Mouse (Mus musculus) heart, adult 9 months (tissue): ENCODE measurements around the gene AC124108.1.

ENCODE experiments used
- DNase-seq, 2 experiments: peaks; one replicate each; pipeline ENCODE4 v3.0.0; 2022; ENCODE audit warnings: low spot score in 2 of 2

Gene AC124108.1

DNA sequence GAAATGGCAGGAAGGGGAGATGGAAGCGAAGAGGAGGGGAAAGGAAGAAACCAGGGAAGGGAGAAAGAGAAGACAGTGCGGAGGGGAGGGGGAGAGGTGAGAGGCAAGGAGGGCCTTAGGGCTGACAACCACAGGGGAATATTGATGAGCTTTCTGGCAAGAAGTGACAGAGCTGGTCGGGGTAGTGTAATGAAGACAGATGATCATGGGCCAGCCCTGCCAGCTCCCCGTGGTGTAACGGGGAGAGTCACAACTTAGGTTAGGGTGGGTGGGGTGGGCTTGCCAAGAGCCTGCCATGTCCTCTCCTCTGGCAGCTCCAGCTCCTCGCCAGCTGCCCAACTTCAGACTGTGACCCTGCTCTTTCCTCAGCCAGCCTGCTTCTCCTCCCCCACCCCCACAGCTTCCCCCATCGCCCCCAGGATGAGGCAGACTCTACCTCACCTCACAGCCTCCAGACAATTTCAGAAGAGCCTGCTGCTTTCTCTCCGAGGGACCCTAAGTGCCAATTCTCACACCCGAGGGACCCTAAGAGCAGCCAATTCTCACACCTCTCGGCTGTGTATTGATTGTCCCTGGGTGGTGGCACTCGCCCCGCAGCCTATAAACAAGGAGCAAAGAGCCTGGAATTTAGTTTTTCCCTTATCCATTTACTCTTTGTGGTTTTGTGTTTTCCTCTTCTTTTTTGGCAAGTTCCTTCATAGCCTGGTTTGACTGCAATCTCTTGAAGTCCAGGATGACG is 26.3 kb upstream of the AC124108.1 start:
- no peak for DNase-seq

DNA sequence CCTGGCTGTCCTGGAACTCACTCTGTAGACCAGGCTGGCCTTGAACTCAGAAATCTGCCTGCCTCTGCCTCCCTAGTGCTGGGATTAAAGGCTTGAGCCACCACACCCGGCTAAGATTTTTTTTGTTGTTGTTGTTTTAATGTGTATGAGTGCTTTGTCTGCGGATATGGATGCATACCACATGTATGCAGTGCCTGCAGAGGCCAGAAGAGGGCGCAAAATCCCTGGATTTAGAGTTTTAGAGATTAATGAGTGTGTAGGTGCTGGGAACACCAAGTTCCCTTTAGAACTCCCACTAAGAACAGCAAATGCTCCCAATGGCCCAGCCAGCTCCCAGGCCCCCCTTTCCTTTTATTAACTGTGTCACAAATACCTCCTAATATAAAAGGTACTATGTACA is 25.4 kb upstream of the AC124108.1 start:
- DNase-seq, result no peak

DNA sequence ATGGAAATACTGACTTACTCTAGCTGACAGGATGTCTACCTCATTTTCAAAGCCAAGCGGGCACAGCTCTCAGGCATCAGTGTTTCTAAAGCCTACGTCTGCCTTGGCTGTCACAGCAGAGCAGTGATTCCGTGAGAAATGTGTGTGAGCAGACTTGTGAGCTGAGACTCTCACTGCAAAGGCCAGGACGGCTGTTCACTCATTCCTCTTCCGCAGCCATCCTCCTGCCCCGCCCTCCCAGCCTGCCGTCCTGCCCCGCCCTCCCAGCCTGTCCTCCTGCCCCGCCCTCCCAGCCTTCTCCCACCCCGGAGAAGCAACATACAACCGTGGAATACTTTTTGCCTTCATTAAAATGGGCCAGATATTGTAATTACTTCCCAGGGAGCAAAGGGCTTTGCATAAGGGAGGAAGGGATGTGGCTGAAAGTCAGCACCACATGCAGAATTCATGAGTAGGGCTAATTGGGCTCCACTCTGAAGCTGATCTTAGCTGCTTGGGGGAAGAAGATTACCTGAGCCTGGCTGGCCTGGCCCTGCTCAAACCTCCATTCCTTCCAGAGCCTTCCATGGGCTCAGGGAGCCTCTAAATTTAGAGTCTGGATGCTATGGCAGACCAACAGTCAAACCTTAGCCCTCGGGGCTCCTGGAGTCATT is 23.0 kb upstream of the AC124108.1 start:
- DNase-seq, result no peak

DNA sequence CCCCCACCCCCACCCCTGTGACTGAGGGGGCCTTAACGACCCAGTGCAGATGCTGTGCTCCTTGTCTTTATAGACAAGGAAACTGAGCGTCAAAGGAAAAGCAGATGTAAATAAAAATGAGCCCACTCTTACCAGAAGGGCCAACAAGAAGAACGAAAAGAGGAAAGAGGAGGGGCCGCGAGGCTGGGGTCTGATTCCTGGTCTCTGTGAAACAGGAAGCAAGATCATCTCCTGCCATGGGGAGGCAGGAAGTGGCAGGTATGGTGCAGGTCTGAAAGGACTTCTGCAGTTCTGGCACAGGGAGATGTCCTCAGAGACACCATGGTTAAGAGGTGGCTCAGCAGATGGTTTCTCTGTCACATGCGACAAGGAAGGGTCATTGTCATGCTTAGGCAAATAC is 20.6 kb upstream of the AC124108.1 start:
- no peak for DNase-seq

DNA sequence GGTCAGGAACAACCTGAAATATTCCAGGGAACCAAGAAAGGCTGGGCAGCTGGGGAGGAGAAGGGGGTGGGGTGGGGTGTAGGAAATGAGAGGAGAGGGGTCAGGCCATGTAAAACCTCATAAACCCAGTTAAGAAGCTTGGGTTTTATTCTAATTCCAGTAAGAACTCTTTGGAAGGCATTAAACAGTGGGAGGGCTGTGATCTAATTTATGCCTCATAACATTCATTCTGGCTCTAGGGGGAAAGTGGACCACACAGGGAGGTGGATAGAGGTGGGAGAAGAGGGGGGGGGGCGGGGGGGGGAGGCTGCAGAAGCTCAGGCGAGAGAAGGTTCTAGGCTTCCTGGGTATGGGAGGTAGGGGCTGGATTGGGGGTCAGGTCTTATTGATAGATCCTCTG is 19.6 kb upstream of the AC124108.1 start:
- DNase-seq, result no peak

DNA sequence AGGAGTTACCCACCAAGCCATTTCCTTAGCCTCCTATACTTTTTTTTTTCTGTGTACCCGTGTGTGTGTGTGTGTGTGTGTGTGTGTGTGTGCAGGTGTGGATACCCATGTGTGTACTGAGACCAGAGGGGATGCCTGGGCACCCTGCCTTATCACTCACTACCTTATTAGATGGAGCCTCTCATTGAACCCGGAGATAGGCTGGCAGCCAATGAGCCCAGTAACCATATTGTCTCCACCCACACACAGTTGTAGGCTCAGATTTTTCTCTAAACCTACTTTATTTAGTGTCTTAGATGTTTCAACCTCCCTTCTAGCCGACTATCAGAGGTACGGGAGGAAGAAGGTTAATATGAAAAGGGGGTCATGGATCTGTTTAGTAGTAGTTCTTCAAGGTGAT is 5.0 kb upstream of the AC124108.1 start:
- DNase-seq, result no peak

DNA sequence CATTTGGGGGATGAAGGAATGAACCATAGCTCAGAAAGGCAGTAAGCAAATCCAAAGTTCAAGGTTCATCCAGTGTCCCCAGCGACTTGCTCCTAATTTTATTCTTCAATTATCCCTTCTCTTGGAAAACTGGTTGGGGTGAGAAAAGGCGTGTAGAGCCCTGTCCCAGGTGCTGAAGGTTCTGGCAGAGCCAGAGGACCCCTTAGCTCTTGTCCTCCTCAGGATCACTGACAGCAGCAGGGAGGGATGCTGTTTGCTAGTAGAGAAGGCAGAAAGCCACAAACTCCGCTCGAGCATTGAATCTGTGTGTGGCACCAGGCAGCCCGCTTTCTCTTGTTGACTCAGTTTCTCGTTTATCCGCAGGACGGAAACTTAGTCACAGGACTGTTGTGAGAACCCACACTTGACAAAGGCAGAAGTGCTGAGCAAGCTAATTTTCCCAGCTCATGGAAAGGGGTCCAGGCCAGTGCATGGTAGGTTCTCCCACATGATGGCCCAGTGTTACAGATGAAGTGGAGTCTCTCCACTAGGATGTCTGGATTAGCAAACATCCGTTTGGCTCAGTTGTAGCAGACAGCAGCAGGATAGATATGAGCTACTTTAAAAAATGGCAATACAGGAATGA is 2.7 kb upstream of the AC124108.1 start:
- DNase-seq, result no peak

DNA sequence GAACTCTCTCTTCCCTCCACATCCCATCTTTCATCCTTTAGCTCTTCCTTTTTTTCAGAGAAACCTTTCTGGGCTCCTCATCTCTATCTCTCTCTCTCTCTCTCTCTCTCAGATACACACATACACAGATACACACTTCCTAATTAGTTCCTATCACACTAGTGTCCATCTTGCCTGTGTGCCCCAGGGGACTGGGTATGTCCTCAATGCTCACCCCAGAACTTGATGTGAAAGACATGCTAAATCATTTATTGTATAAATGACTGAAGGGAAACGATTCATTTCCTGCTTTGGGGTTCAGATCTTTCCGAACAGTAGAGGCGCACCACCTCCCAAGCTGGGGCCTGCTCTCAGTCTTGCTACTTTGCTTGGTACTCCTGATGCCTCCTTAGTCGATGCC is 2.0 kb upstream of the AC124108.1 start:
- no peak for DNase-seq

DNA sequence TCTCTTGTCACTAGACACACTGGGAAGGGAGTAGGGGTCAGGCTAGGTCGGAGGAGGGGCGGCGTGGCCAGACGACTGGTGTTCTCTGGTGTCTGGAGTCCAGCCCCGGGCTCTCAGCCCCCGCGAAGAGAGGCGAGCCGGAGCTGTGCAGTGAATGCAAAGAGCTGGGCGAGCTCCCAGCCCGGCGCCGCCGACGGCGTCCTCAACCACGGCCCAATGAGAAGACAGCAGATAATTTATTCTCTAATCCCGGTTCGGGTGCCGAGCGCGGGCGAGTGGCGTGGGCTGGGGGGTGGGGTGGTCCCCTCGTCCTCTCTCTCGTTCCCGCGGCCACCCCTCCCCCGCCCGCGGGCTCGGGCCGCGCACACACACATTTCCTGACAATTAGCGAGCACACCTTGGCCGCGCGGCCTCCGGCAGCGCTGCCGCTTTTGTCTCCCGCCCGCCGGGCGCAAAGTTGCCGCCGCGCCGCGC is 1.2 kb upstream of the AC124108.1 start:
- DNase-seq, result no peak

DNA sequence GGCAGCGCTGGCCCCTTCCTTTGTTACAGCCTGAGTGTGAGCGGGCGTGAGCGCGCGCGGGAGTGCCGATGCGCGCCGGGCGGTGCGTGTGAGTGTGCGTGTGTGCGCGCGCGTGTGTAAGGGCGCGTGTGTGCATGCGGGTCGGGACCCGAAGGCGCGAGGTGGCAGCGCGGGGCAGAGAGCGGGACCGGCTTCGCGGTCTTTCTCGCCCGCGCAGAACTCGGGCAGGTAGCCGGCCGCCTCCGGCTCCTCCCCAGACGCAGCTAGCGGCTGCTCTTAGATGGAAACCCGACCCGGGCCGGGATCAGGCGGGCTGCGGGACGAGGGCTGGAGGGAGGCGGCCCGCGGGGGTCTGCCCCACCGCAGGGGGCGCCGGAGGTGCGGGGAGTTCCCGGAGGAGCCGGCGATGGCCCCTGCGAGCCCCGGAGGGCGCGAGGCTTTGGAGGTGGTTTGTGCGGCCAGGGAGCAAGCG is 600 bp upstream of the AC124108.1 start:
- DNase-seq, result no peak

DNA sequence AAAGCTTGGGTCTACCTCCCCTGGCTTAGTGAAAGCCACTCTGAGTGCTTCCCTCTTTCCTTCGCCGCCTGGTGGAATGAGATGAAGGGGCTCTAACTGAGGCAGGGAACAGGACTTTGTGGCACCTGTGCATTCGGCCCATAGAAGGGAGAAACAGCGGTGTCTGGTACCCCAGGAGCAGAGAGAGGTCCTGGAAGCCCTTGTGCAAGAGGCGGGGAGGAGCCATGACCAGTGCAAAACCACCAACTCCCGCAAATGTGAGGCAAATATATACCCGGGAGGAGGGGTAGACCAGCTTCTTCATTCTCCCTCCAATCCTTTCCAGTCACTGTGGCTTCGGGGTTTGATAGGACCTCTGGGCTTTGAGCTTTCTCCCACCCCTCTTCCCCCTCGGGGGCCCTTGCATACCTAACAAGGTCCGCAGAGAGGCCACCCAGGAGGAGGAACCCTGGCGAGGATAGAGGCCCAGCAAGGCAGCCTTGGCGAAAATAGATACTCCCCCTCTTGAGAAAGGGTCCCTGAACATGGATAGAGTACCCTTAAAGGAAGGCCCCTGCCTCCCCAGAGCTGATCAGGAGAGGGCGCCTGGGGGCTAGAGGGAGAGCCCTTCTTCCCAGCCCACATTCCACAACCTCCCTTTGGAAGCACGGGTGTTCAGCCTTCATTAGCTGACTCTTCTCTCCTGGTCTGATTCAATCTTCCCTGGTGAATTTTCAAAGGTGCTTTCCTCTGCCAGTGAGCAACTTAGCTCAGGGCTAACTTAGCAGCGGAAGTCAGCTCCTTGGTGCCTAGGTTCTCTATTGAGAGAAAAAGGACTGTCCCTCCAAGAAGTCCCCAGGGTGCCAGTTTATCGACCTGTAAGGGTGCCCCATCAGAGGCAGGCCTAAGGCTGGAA is 776 bp downstream of the AC124108.1 start:
- no peak for DNase-seq

DNA sequence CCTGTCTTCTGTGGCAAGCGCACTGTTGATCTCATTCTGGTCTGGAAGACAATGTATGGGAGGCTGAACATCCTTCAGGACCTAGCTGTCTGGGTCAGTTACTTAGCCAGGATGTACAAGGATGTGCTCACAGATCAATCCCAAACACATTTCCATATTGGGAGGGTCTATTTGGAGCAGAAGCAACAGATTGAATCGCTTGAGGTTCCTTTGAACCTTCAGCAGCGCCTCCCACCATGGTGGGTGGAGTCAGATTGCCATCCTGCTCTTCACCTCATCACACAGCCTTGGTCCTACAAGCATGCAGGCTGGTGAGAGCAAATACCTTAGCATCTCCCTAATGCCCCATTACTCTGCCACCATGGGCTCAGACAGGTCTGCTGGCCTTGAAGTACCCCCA is 2.5 kb downstream of the AC124108.1 start:
- no peak for DNase-seq

DNA sequence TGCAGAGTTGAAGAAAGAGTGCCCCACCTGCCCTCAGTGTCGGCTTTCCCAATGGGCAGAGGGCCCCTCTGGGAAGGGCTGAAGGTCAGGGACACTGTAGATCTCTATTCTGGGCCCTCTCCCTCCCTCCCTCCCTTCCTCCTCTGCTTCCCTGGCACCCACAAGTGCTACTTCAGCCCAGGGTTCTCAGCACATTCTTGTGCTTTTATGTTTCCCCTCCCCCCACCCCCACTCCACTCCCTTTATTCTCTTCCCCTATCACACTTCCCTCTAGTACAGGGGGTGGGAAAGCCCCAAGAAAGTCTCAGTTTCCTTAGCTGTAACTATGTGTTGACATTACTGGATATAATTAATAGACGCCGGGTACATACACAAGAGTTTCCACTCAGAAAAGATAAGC is 3.4 kb downstream of the AC124108.1 start:
- DNase-seq, result no peak

DNA sequence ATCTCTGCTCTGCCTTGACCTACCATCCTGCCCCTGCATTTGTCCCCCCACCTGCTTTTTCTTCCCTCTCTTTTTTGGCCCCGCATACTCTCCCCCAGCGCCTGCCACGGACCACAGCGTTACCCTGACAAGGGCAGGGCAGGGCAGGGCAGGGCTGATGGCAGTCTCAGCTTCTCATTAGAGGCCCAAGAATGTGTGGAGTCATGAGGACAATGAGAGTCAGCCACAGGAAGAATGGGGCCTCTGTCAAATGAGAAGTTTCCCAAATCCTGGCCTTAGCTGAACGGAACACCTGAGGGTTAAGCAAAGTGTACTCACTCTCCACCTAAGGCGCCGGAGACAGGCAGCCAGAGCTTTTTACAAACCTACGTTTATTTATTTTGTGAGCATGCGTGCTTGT is 3.8 kb downstream of the AC124108.1 start:
- DNase-seq, result no peak

DNA sequence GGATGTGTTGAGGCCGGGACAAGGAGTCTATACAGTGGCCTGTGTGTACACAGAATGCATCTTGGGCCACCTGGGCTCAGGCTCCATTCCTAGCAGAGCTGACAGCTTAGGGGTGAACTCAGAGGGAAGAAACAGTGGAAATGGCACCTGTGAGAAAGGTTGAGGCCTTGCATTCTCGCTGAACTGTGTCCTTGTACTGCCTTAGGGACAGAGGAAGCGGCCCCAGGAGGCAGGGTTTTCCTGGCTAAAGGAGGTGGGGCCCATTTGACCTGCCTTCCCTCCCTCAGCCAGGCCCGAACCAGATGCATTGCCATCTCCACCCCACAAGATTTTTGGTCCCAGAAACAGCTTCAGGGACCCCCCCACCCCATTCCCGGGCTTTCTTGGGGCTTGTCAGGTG is 4.4 kb downstream of the AC124108.1 start:
- no peak for DNase-seq

DNA sequence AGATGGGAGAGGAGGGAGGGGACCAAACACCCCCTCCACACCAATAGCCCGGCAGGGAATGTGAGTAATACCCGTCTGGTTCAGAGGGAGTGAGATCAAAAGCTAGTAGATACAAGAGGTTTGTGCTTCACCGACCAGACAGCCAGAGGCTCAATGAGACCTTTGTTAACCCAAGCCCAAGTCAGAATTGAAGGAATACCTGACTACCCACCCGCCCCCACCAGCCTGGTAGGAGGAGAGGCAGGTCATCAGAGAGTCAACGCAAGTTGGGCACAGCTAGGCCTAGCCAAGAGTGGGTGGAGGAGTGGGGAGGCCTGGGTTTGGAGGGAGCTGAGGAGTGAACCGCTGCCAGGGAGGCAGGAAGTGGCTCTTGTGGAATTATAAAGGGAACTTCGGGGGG is 5.1 kb downstream of the AC124108.1 start:
- no peak for DNase-seq

DNA sequence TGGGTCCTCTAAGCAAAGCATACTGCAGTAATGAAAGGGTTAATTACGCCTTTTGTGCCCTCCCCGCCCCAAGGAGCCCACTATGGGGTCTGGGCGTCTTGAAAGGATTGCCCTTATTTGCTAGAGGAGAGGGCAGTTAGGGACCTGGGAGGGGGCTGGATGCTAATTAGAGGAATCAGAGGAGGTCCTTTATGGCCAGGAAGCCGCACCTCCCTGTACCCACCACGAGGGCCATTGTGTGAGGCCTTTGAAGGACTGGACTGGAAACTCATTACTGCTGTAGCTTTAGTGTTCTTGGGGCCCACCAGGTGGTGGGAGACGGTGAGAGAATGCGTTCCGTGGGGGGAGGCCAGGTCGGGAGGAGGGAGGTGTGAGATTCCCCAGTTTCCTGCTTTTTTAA is 6.4 kb downstream of the AC124108.1 start:
- no peak for DNase-seq

DNA sequence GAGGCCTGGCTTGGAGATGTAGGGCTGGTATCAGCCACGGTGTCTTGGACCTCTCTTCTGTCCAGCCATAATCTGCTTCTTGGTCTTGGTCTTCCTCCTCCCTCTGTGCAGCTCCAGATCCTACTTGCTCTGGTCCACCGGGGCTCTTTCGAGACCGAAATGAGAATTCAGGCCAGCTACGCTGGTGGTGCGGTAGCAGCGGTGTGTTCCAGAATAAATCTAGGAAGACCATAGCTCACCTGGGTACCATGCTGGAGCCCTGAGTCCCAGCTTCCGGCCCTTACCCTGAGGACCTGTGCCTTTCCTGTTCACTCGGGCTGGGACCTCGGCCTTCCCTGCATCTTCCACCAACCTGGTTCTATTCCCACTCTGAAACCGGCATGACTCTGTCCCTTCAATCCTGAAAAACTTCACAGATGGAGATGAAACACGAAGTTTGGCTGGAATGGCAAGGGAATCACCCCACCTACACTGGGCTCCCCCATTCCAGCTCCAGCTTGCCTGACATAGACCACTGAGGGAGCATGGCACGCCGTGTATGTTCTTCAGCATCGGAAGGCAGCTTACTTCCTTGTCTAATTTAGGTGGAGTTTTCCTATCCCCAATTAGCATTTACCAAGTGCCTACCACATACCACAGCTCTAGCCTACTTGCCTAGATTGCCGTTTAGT is 7.3 kb downstream of the AC124108.1 start:
- DNase-seq, result no peak

DNA sequence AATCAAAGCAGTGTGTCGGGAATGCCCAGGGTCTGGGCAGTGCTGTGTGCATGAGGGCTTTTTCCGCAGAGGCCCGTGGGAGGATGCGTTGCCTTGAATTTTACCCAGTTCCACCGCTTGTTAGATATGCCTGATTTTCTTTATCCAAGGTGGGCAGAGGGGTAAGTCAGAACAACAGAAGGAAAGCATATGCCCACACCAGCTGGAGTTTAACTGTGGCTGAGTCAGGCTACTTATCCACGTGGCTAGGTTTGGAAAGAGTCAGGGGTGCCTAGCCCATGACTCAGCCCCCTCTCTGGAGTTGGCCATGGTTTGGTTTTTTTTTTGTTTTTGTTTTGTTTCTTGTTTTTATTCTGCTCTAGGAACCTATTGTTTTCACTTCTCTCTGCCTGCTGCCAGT is 8.0 kb downstream of the AC124108.1 start:
- DNase-seq, result no peak

DNA sequence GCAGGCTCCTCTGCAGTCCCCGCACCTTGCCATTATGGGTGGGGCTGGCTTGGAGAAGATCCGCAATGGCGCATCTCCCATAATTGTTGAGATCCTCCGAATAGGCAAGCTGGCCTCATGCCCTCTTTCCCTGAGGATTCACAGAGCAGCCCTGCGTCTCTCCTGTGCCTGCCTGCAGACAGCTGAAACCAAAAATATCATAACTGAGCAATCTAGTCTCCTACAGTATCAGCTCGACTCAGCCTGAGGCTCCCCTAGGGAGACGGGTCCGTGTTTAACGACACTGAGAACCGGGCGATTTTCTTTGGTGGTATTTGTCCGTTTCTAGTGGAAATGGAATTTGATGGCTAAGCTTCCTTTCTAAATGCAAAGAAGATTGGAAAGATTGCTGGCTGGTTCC is 8.7 kb downstream of the AC124108.1 start:
- DNase-seq, result no peak
